Mouse (Mus musculus) bone marrow macrophage, adult 2 months (primary cell): ENCODE measurements around the gene Rcl1.

Source experiments
- CTCF ChIP-seq: IDR thresholded peaks from 2 replicates; pipeline ENCODE4 v1.5.1; 2012; ENCODE audit warnings: low read depth, mild to moderate bottlenecking, low read length, moderate library complexity
- POLR2A ChIP-seq: IDR thresholded peaks from 2 replicates; pipeline ENCODE4 v1.6.1; 2012; ENCODE audit warnings: mild to moderate bottlenecking, low read depth, low read length, borderline replicate concordance

DNA sequence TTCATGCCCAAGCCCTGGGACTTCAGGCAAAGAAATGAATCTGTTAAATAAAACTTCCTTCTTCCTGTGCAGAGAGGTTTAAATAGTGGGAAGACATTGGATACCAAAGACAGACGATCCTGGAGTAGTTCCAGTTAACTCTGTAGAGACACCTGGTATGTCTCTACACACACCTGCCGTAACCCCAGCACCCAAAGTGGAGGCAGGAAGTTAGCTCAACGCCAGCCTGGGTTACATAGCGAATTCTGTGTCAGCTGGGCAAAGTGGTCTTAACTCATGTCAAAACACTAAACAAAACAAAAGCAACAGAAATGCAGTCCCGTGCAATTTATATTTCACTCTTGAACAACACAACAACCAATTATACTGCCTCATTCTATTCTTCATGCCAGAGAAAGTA lies 5.1 kb downstream of the Rcl1 start:
- TF ChIP-seq CTCF: no peak
- TF ChIP-seq POLR2A: no peak
